Mouse (Mus musculus): ENCODE results near the gene Xxylt1.

GRCm38 (mm10) chr16:31039803-31040459 is 41.3 kb downstream of the Xxylt1 start:
- TF ChIP-seq EP300 (IDR thresholded peaks at IDR 0.05; ENCODE audit: insufficient read depth, low read depth, low read length) (no peak), POLR2A (IDR thresholded peaks at IDR 0.05; ENCODE audit: insufficient read depth, low read depth, low read length) (no peak)

Measured in heart, adult 2 months (tissue).